Mouse (Mus musculus): ENCODE data around the gene Gm10715.
"Not testable (repeated sequence)": the region's sequence is repeated elsewhere in the genome, so short reads cannot be mapped to it uniquely, and the experiment has no call there.

GRCm38 (mm10) chr9:3026136-3026535 is 10.5 kb upstream of the Gm10715 start:
- TF ChIP-seq CTCF, EP300 (IDR thresholded peaks at IDR 0.05): not testable (repeated sequence)
